Mouse (Mus musculus): Measurements from ENCODE around the gene Gm49392.
"Not testable (repeated sequence)": the region's sequence is repeated elsewhere in the genome, so short reads cannot be mapped to it uniquely, and the experiment has no call there.

Gm49392 gene

GRCm38 (mm10) chr13:60896794-60897193 is at the start of gene Gm49392:
Gm49392 (minus strand) TSS chr13:60896894.
- not testable (repeated sequence) for DNase-seq (ENCODE audit: low read depth, low spot score)

DNA sequence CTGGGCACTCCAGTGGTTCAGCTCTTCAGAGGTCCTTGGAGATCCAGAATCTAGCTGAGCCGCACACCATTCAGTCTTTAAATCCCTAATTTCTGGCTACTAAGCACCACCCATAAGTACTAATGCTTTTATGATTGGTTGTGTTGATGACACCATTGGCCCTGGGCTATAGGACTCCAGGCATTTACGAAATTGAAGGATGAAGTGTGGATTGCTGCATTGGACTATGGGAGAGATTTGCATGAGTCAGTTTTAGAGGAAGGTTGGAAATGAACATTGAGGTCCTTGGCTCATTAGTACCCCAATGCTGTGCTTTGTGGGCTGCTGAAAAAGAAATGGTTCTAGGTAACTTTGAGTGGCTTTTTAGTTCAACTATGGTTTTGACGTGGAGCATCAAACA is 45.2 kb upstream of the Gm49392 start, which contains the start of gene Tpbpa:
Gene Tpbpa (minus strand): TSS at position 101 of the 400 bp plus-strand sequence.
- not testable (repeated sequence) for DNase-seq (ENCODE audit: low read depth, low spot score)

- no peak for DNase-seq (ENCODE audit: low read depth, low spot score)
Measured at GRCm38 (mm10) chr13:60936500-60936901, 39.8 kb upstream of the Gm49392 start, which contains the start of the genes Gm49391 and Ctla2a. Gm49391 (minus strand) TSS chr13:60936571. Ctla2a (minus strand) TSS chr13:60936625.

GRCm38 (mm10) chr13:60935490-60935889 is 38.8 kb upstream of the Gm49392 start, which contains the start of gene Gm49393:
Gm49393 (minus strand) TSS chr13:60935590.
- not testable (repeated sequence) for DNase-seq (ENCODE audit: low read depth, low spot score)

GRCm38 (mm10) chr13:60904780-60905179 is 8.1 kb upstream of the Gm49392 start, which contains the start of gene Tpbpb:
Tpbpb (minus strand) TSS chr13:60904880.
- not testable (repeated sequence) for DNase-seq (ENCODE audit: low read depth, low spot score)

DNA sequence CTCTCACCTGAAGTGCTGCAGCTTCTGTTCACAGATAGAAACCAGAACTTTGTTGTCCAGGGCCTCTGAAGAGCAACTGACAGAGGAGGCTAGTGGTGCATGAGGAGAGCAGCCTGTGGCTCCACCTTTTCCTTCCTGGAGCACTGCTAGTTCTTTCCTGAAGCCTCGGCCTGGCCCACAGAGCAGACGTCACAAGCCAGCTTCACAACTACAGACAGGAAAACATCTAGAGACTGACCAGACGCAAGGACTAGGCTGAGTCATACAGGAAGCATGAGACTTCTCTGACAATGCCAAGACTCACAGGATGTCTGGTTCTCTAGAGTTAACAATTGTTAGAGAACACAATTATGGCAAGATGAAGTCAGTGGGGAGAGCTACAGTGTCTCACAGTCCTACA is 634 bp upstream of the Gm49392 start, which contains the start of gene Ctla2b:
Gene Ctla2b (minus strand): TSS at position 120 of the 400 bp plus-strand sequence.
- DNase-seq (ENCODE audit: low read depth, low spot score): no peak

- DNase-seq (ENCODE audit: low read depth, low spot score): no peak
Measured at GRCm38 (mm10) chr13:60895406-60896160, 1.1 kb downstream of the Gm49392 start.

DNA sequence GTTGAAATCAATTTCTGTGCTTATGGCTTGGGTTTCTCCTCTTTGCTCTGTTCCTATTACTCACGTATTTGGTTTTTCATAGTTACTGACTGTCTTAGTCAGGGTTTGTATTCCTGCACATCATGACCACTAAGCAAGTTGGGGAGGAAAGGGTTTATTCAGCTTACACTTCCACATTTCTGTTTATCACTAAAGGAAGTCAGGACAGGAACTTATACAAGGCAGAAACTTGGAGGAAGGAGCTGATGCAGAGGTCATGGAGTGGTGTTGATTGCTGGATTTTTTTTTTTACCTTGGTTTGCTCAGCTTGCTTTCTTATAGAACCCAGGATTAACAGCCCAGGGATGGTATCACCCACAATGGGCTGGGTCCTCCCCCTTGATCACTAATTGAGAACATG is 4.4 kb downstream of the Gm49392 start:
- DNase-seq (ENCODE audit: low read depth, low spot score): no peak

GRCm38 (mm10) chr13:60864281-60864680 is 32.4 kb downstream of the Gm49392 start, which contains the start of gene 4930486L24Rik:
4930486L24Rik (minus strand) TSS chr13:60864475.
- DNase-seq (ENCODE audit: low read depth, low spot score): no peak

DNA sequence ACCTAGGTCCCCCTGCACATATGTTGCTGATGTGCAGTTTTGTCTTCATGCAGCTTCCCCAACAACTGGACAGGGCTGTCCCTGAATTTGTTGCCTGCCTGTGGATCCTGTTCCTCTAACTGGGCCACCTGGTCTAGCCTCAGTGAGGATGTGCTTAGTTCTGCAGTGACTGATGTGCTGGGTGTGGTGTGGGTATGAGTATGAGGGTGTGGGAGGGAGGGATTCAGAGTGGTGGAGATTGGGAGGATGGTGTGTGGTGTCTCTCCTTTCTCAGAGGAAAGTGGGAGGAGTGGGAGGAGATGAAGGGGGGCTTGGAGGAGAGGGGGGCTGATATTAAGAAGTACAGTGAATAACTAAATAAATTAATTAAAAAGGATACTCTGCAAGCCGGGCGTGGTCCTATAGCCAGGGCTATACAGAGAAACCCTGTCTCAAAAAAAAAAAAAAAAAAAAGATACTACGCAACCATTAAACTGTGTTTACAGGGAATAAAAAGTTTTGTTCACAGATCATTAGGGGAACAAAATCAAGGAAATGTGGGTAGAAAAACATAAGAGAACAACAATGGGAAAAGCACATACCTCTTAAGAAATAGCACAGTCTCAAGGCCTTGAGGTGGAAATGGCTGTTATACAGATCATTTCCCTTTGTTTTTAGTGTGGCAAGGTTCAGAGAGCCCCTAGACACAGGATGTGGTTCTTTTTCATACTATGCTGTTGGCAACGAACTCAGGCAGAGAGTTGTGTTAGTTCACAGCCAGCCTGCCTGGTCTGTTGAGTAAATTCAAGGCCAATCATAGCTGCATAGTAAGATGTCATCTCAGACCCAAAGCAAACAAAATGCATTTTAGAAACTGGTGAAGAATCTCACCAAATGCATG is 48.2 kb downstream of the Gm49392 start:
- no peak for DNase-seq (ENCODE audit: low read depth, low spot score)

- DNase-seq (ENCODE audit: low read depth, low spot score): no peak
Measured at GRCm38 (mm10) chr13:60843153-60843552, 53.5 kb downstream of the Gm49392 start.

DNA sequence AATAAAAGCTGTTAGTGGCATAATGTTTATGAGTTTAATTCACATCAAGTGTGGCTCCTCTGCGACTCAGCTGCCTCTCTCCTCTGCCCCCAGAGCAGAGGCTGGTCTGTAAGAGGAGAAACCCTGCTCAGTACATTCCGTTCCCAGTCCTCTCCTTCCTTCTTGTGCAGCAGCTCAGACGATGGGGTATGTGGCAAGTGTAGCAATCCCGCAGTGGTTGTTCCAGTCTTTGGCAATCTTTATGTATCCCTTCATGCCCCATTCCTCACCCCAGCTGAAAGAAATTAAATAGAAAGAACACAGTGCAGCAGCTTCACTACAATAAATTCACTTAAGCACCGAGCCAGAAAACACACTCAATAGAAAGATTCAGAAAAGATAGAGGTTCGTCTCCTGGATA is 54.0 kb downstream of the Gm49392 start:
- DNase-seq (ENCODE audit: low read depth, low spot score): no peak

DNA sequence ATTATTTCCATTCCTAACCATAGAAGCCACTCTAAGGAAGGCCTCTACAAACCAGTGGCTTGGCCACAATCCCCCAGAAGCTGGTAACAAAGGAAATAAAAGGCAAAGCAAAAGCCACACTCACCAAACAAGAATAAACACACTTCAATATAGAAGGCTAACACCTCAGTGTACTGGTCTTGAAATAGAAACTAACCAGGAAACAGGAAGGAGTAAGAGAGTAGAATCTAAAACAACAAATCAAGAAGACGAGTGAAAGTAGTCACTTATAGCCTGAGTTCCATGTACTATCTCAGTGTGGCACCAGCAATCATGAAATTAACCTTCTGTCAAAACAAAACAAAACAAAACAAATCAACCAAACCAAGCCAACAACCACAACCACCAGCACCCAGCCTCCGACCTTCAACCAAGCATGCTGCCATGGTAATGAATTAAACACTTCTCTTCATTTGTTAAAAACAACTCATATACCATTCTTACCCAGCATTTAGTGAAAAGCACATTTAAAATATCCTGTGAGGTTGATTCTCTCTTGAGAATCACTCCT is 57.3 kb downstream of the Gm49392 start:
- DNase-seq (ENCODE audit: low read depth, low spot score): no peak

DNA sequence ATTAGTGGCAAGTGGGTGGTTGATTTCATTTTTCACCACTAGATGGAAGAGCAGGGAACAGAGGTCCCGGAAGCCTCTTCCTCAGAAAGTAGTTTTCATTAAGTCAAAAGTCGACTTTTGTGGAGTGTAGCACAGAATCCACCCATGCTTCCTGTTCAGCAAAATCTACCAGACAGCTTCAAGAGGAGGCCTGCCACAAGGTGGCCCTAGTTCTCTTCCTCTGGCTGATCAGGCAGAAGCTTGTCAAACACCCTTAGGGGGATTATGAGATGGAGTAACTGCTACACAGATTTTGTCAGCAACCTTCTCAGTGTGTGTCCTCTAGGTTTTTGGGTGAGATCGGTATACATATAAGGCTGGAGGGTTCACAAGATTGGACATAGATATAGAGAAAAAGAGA is 70.6 kb downstream of the Gm49392 start:
- no peak for DNase-seq (ENCODE audit: low read depth, low spot score)

DNA sequence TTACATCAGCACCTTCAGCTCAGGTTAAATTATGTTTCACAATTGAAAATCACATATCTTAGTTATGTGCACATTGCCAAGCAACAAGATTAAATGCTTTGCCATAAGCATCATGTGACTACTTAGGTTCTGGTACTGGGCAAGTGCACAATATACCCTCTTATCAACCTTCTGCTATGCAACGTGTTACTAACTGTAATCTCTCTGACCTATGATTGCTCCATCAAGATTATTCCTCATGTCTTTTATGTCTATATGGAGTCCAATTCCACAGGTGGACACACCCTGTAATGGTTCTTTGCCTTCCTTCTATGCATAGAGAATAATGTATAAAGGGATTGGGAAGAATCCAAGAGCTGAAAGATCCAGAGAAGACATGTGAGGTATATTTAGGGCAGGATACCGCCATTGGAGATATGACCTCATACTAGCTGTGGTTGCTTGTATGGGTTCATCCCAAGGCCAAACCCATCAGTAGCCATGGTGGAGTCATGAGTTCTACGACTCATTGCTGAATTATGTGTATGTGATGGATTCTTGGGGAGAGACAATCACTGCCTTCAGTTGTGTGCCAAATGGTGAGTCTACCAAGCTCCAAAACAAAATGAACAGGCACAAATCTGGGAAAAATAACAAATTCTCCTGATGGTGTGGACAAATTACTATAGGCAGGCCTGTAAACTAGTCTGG is 76.1 kb downstream of the Gm49392 start:
- no peak for DNase-seq (ENCODE audit: low read depth, low spot score)

- peak; percentile 23 for DNase-seq (ENCODE audit: low read depth, low spot score)
Measured at GRCm38 (mm10) chr13:60819469-60819868, 77.2 kb downstream of the Gm49392 start.

DNA sequence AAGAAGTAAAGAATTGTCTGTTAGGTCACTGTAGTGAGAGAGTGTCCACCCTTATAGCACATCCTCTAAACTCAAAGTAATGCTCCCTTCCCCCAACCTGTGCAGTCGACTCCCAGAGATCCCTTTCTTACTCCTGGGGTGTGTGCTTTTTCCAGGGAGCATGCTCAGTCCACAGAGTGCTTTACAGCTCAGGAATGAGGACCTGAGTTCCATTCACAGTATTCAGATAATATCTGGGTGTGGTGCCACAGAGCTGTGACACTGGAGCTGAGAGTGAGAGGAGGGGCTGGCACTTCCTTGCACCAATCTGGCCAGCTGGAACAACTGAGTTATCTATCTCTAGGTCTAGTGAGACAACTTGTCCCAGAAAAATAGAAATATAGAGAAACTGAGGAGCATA is 83.0 kb downstream of the Gm49392 start:
- DNase-seq (ENCODE audit: low read depth, low spot score): no peak

GRCm38 (mm10) chr13:60812768-60813167 is 83.9 kb downstream of the Gm49392 start:
- DNase-seq (ENCODE audit: low read depth, low spot score): no peak

GRCm38 (mm10) chr13:60809690-60810089 is 87.0 kb downstream of the Gm49392 start:
- DNase-seq (ENCODE audit: low read depth, low spot score): no peak

- no peak for DNase-seq (ENCODE audit: low read depth, low spot score)
Measured at GRCm38 (mm10) chr13:60802749-60803148, 93.9 kb downstream of the Gm49392 start, which contains the start of gene Ctsll3. Ctsll3 (minus strand) TSS chr13:60802849.
